Mouse (Mus musculus): ENCODE results near the gene Ctsh.

DNA sequence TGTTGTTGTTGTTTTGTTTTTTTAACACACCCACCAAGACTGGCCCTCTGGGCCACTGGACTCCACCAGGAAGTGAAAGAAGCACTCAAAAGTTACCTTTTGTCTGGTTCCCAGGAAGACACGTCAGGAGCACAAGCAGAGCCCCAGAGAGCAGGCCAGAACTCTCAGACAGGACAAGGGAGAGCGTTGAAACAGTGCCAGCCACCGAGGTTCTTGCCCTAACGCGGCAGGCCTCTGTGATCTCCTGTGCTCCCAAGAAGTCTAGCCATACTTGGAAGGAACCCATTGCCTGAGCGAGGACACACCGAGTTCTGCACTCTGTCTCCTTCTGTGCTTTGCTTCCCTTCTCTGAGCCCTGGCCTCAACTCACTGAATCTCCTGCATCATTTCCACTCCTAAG is 16.2 kb downstream of the Ctsh start:
- TF ChIP-seq CTCF (IDR thresholded peaks at IDR 0.05; ENCODE audit: low read depth, low read length) (no peak), POLR2A (IDR thresholded peaks at IDR 0.05; ENCODE audit: insufficient read depth, low read length) (no peak)

All from ES-Bruce4 (cell line).